In genomic region chr11:88646493-88646892, GRCm38 (mm10) we compare ENCODE assay signal across 19 mouse cellular contexts.
DNase-seq lines count a peak whose midpoint lies in the region; ATAC-seq lines count a peak whose summit lies in the region.
"Had no signal": no experiment of that assay in that cellular context is flagged by ENCODE, and none has a peak within 500 bp of the region (broad histone marks: within the 10 kb centered on the region; RNA-seq: fewer than 3 reads in every experiment).

No protein-coding gene starts in this region.

- H3K4me3 ChIP-seq in neural tube, embryonic 13.5 days: no peak overlapping the region
- no peak overlapping the region for H3K4me3 ChIP-seq in hindbrain, embryonic 16.5 days (ENCODE audit: low read length)
- H3K4me3 ChIP-seq: embryonic facial prominence, embryonic 15.5 days; liver, embryonic 12.5 days had no signal

- H3K4me2 ChIP-seq in neural tube, embryonic 13.5 days: no peak overlapping the region
- H3K4me2 ChIP-seq in hindbrain, embryonic 16.5 days (ENCODE audit: low read length): no peak overlapping the region
- H3K4me2 ChIP-seq: embryonic facial prominence, embryonic 15.5 days; heart, embryonic 11.5 days; liver, embryonic 12.5 days; lung, embryonic 14.5 days had no signal

- WGBS in neural tube, embryonic 13.5 days: 79% methylated on average over 6 of the region's 6 CpGs
- 78% methylated on average over 6 of the region's 6 CpGs for WGBS in hindbrain, embryonic 16.5 days

- no peaks in the 10 kb centered on the region for H3K9me3 ChIP-seq in neural tube, embryonic 13.5 days
- no peaks in the 10 kb centered on the region for H3K9me3 ChIP-seq in hindbrain, embryonic 16.5 days (ENCODE audit: control insufficient read depth, low read length)
- H3K9me3 ChIP-seq: embryonic facial prominence, embryonic 15.5 days; liver, embryonic 12.5 days had no signal

- no peak for DNase-seq in frontal cortex, postnatal 10 days (ENCODE audit: low spot score in 2 of 2)
- DNase-seq in neural tube, embryonic 10.5 days (ENCODE audit: extremely low spot score, low spot score): no peak
- no peak for DNase-seq in urinary bladder, postnatal 14 days (ENCODE audit: low spot score)
- DNase-seq in Muller cell, postnatal 12 days (ENCODE audit: inconsistent ontology term): no peak
- DNase-seq: adrenal gland, adult 8-10 months; cerebellum, adult 18-20 months; gastrocnemius, postnatal 25 days; heart, postnatal 14 days; lung, embryonic 14.5 days; lung, postnatal 4 days; thymus, postnatal 36 days had no signal

- 0 out of 2 replicates have a peak, but pooled peaks have one; percentile 25 for ATAC-seq in frontal cortex, adult (ENCODE audit: low TSS enrichment)
- ATAC-seq in neural tube, embryonic 13.5 days (ENCODE audit: low read depth): no peak
- ATAC-seq in hindbrain, embryonic 16.5 days: no peak
- no peak for ATAC-seq in granulocyte monocyte progenitor cell, adult 5-6 weeks (replicated peaks; ENCODE audit: poor library complexity, severe bottlenecking)
- ATAC-seq: liver, embryonic 12.5 days had no signal

- H3K27me3 ChIP-seq in neural tube, embryonic 13.5 days: no peaks in the 10 kb centered on the region
- H3K27me3 ChIP-seq in hindbrain, embryonic 16.5 days (replicated peaks; ENCODE audit: control insufficient read depth, insufficient read depth, low read length): no peaks in the 10 kb centered on the region
- H3K27me3 ChIP-seq: CH12.LX; embryonic facial prominence, embryonic 15.5 days; liver, embryonic 12.5 days had no signal

- H3K4me1 ChIP-seq in neural tube, embryonic 13.5 days (replicated peaks): peaks cover 85% of the 10 kb centered on the region
- peaks cover 52% of the 10 kb centered on the region for H3K4me1 ChIP-seq in hindbrain, embryonic 16.5 days (ENCODE audit: control insufficient read depth, insufficient read depth, low read depth, low read length)

- H3K36me3 ChIP-seq in neural tube, embryonic 13.5 days: 0 out of 2 replicates have a peak, but pooled peaks cover 10% of the 10 kb centered on the region
- no peaks in the 10 kb centered on the region for H3K36me3 ChIP-seq in hindbrain, embryonic 16.5 days (ENCODE audit: control insufficient read depth, insufficient read depth, low read length)
- H3K36me3 ChIP-seq: embryonic facial prominence, embryonic 15.5 days had no signal

- peak overlapping the region; percentile 79 for H3K27ac ChIP-seq in neural tube, embryonic 13.5 days (replicated peaks)
- peak overlapping the region; percentile 41; the same call in 1 of the 2 replicates for H3K27ac ChIP-seq in hindbrain, embryonic 16.5 days (ENCODE audit: low read depth, low read length)
- H3K27ac ChIP-seq: embryonic facial prominence, embryonic 15.5 days; liver, embryonic 12.5 days had no signal

- no peak overlapping the region for H3K9ac ChIP-seq in neural tube, embryonic 13.5 days
- no peak overlapping the region for H3K9ac ChIP-seq in hindbrain, embryonic 16.5 days (ENCODE audit: low read depth, low read length)
- H3K9ac ChIP-seq: embryonic facial prominence, embryonic 15.5 days; liver, embryonic 12.5 days; lung, embryonic 14.5 days had no signal
